Mouse (Mus musculus) heart, adult 18-20 months (tissue): ENCODE measurements at regions not wholly inside any gene's neighbourhood (a gene's known extent, or its start where the extent isn't known, plus 50 kb on each side); places are given as distances from the start of the nearest gene placed in this dataset.

Experiments
- DNase-seq, 2 experiments: peaks; one replicate each; pipeline ENCODE4 v3.0.0; 2021 to 2022; ENCODE audit warnings: mixed read lengths in 1 of 2

GRCm38 (mm10) chr15:103102068-103102840, 64.6 kb downstream of the Smug1 start:
- peak; percentile 35 to 37 for DNase-seq

GRCm38 (mm10) chr15:103100121-103100520, 66.8 kb downstream of the Smug1 start:
- no peak for DNase-seq

- peak; percentile 83 to 86 for DNase-seq
These were observed 72.4 kb downstream of the Smug1 start for GRCm38 (mm10) chr15:103094457-103094856.

- peak in 1 of 2 experiments; percentile 23 for DNase-seq
These were observed 73.2 kb downstream of the Smug1 start for GRCm38 (mm10) chr15:103093655-103094054.

GRCm38 (mm10) chr15:103092496-103092895, 73.8 kb downstream of the Hoxc4 start:
- DNase-seq = no peak

GRCm38 (mm10) chr15:103090280-103091164, 71.8 kb downstream of the Hoxc4 start:
- DNase-seq = no peak

- no peak for DNase-seq
These were observed 71.1 kb downstream of the Hoxc4 start for GRCm38 (mm10) chr15:103089852-103090251.

- no peak for DNase-seq
These were observed 70.7 kb downstream of the Hoxc4 start for GRCm38 (mm10) chr15:103089440-103089839.

- DNase-seq = peak; percentile 75 to 77
These were observed 68.5 kb downstream of the Hoxc4 start for GRCm38 (mm10) chr15:103087204-103087603.

- no peak for DNase-seq
These were observed 67.9 kb downstream of the Hoxc4 start for GRCm38 (mm10) chr15:103086672-103087069.
